Mouse (Mus musculus) heart, adult 18-20 months (tissue): ENCODE results near the gene Mthfd2l. TPM values are rescaled to one million over a fixed set of nuclear protein-coding genes. Genes with fewer than 3 reads are reported as not detected.

Experiments
- total RNA-seq, 2 experiments: library from RNA; stranded (reverse); gene quantifications; 2 replicates each; pipeline ENCODE4 v1.2.3; 2021

Gene Mthfd2l
- total RNA-seq, 2 experiments from 2014 or later, result 8.3 to 11.1 TPM

Other genes with a start within 250 kb of the Mthfd2l start
- under 1 TPM in 1 of 2 experiments, not detected in 1; 0.54 TPM for gene Cxcl5, start 171.8 kb upstream of the Mthfd2l start, total RNA-seq
- 10 to 100 TPM; 10.7 to 12.5 TPM for gene Ppbp, start 162.6 kb upstream of the Mthfd2l start, total RNA-seq
- gene Pf4, start 158.7 kb upstream of the Mthfd2l start, total RNA-seq, result 10 to 100 TPM; 27.1 to 44.1 TPM
- not detected for gene Cxcl3, start 145.0 kb upstream of the Mthfd2l start, total RNA-seq
- under 1 TPM in 1 of 2 experiments, not detected in 1; 0.18 TPM for gene Cxcl15, start 136.6 kb upstream of the Mthfd2l start, total RNA-seq
- under 1 TPM; 0.27 to 0.54 TPM for gene Cxcl1, start 39.9 kb upstream of the Mthfd2l start, total RNA-seq
- gene Cxcl2, start 27.2 kb upstream of the Mthfd2l start, total RNA-seq, result not detected
- under 1 TPM; 0.26 to 0.62 TPM for gene Epgn, start 96.3 kb downstream of the Mthfd2l start, total RNA-seq
- not detected for gene Ereg, start 143.5 kb downstream of the Mthfd2l start, total RNA-seq
- gene Areg, start 208.5 kb downstream of the Mthfd2l start, total RNA-seq, result not detected